Mouse (Mus musculus): ENCODE measurements around the gene Nr4a1. TPM values are rescaled to one million over a fixed set of nuclear protein-coding genes. Genes with fewer than 3 reads are reported as not detected.

The Nr4a1 gene
- polyA plus RNA-seq, 1 experiment from 2014 or later = 5.1 TPM

- 6% methylated on average over 28 of the region's 28 CpGs for WGBS
- no peaks in the 10 kb centered on the region for H3K9me3 ChIP-seq (ENCODE audit: control insufficient read depth, low read length)
- H3K4me1 ChIP-seq (replicated peaks; ENCODE audit: control insufficient read depth, insufficient read depth, low read length) = 0 out of 2 replicates have a peak, but pooled peaks cover 9% of the 10 kb centered on the region
- H3K36me3 ChIP-seq (replicated peaks; ENCODE audit: control insufficient read depth, insufficient read depth) = no peaks in the 10 kb centered on the region
- H3K27ac ChIP-seq = no peak overlapping the region
- H3K4me2 ChIP-seq (replicated peaks) = peak overlapping the region; percentile 54
- no peaks in the 10 kb centered on the region; the same call in 1 of the 2 replicates for H3K27me3 ChIP-seq (ENCODE audit: control insufficient read depth, insufficient read depth, low read length)
- H3K4me3 ChIP-seq (replicated peaks; ENCODE audit: low read length) = peak overlapping the region; percentile 23; the same call in 1 of the 2 replicates
- H3K9ac ChIP-seq = peak overlapping the region; percentile 41; the same call in 1 of the 2 replicates
- DNase-seq (ENCODE audit: low spot score) (peak; percentile 64), ATAC-seq (ENCODE audit: low FRiP score) (peak; percentile 38; the same call in 1 of the 2 replicates)
Observed at GRCm38 (mm10) chr15:101238885-101239511, 15.1 kb upstream of the Nr4a1 start.

GRCm38 (mm10) chr15:101239821-101240220 lies 14.2 kb upstream of the Nr4a1 start:
- ATAC-seq (ENCODE audit: low FRiP score) (no peak), DNase-seq (ENCODE audit: low spot score) (no peak)
- WGBS = 61% methylated on average over 8 of the region's 8 CpGs
- H3K9me3 ChIP-seq (ENCODE audit: control insufficient read depth, low read length) = no peaks in the 10 kb centered on the region
- no peak overlapping the region for H3K27ac ChIP-seq
- H3K9ac ChIP-seq = no peak overlapping the region
- H3K36me3 ChIP-seq (replicated peaks; ENCODE audit: control insufficient read depth, insufficient read depth) = no peaks in the 10 kb centered on the region
- no peak overlapping the region for H3K4me2 ChIP-seq (replicated peaks)
- H3K27me3 ChIP-seq (ENCODE audit: control insufficient read depth, insufficient read depth, low read length) = no peaks in the 10 kb centered on the region; the same call in 1 of the 2 replicates
- no peak overlapping the region for H3K4me3 ChIP-seq (replicated peaks; ENCODE audit: low read length)
- 0 out of 2 replicates have a peak, but pooled peaks cover 9% of the 10 kb centered on the region for H3K4me1 ChIP-seq (replicated peaks; ENCODE audit: control insufficient read depth, insufficient read depth, low read length)

- DNase-seq (ENCODE audit: low spot score) (peak; percentile 89), ATAC-seq (ENCODE audit: low FRiP score) (peak; percentile 57; the same call in 1 of the 2 replicates)
- Histone ChIP-seq H3K4me1 (replicated peaks; ENCODE audit: control insufficient read depth, insufficient read depth, low read length) (0 out of 2 replicates have a peak, but pooled peaks cover under 1% of the 10 kb centered on the region), H3K36me3 (replicated peaks; ENCODE audit: control insufficient read depth, insufficient read depth) (no peaks in the 10 kb centered on the region), H3K27ac (no peak overlapping the region), H3K4me3 (replicated peaks; ENCODE audit: low read length) (no peak overlapping the region), H3K9me3 (ENCODE audit: control insufficient read depth, low read length) (no peaks in the 10 kb centered on the region), H3K9ac (no peak overlapping the region; the same call in 1 of the 2 replicates), H3K4me2 (replicated peaks) (peak overlapping the region; percentile 29), H3K27me3 (ENCODE audit: control insufficient read depth, insufficient read depth, low read length) (no peaks in the 10 kb centered on the region)
- 13% methylated on average over 10 of the region's 10 CpGs for WGBS
Observed at GRCm38 (mm10) chr15:101240799-101241204, 13.3 kb upstream of the Nr4a1 start.

- 72% methylated on average over 9 of the region's 9 CpGs for WGBS
- H3K36me3 ChIP-seq (replicated peaks; ENCODE audit: control insufficient read depth, insufficient read depth) = no peaks in the 10 kb centered on the region
- H3K4me1 ChIP-seq (replicated peaks; ENCODE audit: control insufficient read depth, insufficient read depth, low read length) = no peaks in the 10 kb centered on the region
- no peak overlapping the region for H3K27ac ChIP-seq
- H3K4me2 ChIP-seq (replicated peaks) = peak overlapping the region; percentile 29; the same call in 1 of the 2 replicates
- H3K9me3 ChIP-seq (ENCODE audit: control insufficient read depth, low read length) = no peaks in the 10 kb centered on the region
- ATAC-seq (ENCODE audit: low FRiP score) (no peak), DNase-seq (ENCODE audit: low spot score) (no peak)
- H3K4me3 ChIP-seq (replicated peaks; ENCODE audit: low read length) = no peak overlapping the region
- no peaks in the 10 kb centered on the region for H3K27me3 ChIP-seq (ENCODE audit: control insufficient read depth, insufficient read depth, low read length)
- H3K9ac ChIP-seq = no peak overlapping the region; the same call in 1 of the 2 replicates
Observed at GRCm38 (mm10) chr15:101241236-101241635, 12.8 kb upstream of the Nr4a1 start.

- Histone ChIP-seq H3K9ac (no peak overlapping the region), H3K4me2 (replicated peaks) (no peak overlapping the region), H3K4me1 (replicated peaks; ENCODE audit: control insufficient read depth, insufficient read depth, low read length) (peaks cover 3% of the 10 kb centered on the region), H3K36me3 (replicated peaks; ENCODE audit: control insufficient read depth, insufficient read depth) (no peaks in the 10 kb centered on the region), H3K27me3 (ENCODE audit: control insufficient read depth, insufficient read depth, low read length) (no peaks in the 10 kb centered on the region), H3K9me3 (ENCODE audit: control insufficient read depth, low read length) (no peaks in the 10 kb centered on the region), H3K27ac (no peak overlapping the region), H3K4me3 (replicated peaks; ENCODE audit: low read length) (no peak overlapping the region)
- 75% methylated on average over 9 of the region's 9 CpGs for WGBS
- DNase-seq (ENCODE audit: low spot score) = no peak
- ATAC-seq (ENCODE audit: low FRiP score) = no peak
Observed at GRCm38 (mm10) chr15:101241853-101242252, 12.2 kb upstream of the Nr4a1 start.

- Histone ChIP-seq H3K4me3 (replicated peaks; ENCODE audit: low read length) (no peak overlapping the region), H3K4me1 (replicated peaks; ENCODE audit: control insufficient read depth, insufficient read depth, low read length) (peaks cover 7% of the 10 kb centered on the region), H3K36me3 (replicated peaks; ENCODE audit: control insufficient read depth, insufficient read depth) (no peaks in the 10 kb centered on the region), H3K9ac (no peak overlapping the region), H3K9me3 (ENCODE audit: control insufficient read depth, low read length) (no peaks in the 10 kb centered on the region), H3K27ac (no peak overlapping the region), H3K27me3 (ENCODE audit: control insufficient read depth, insufficient read depth, low read length) (no peaks in the 10 kb centered on the region), H3K4me2 (replicated peaks) (no peak overlapping the region)
- WGBS = 20% methylated on average over 8 of the region's 8 CpGs
- DNase-seq (ENCODE audit: low spot score) (no peak), ATAC-seq (ENCODE audit: low FRiP score) (no peak)
Observed at GRCm38 (mm10) chr15:101242645-101243044, 11.4 kb upstream of the Nr4a1 start.

- WGBS = 64% methylated on average over 3 of the region's 3 CpGs
Observed at GRCm38 (mm10) chr15:101244012-101244411, 10.1 kb upstream of the Nr4a1 start.

GRCm38 (mm10) chr15:101246231-101247154 lies 7.6 kb upstream of the Nr4a1 start:
- ATAC-seq (ENCODE audit: low FRiP score) (peak; percentile 98), DNase-seq (ENCODE audit: low spot score) (peak; percentile 97)
- H3K27ac ChIP-seq = peak overlapping the region; percentile 87
- H3K36me3 ChIP-seq (replicated peaks; ENCODE audit: control insufficient read depth, insufficient read depth) = no peaks in the 10 kb centered on the region
- 2% methylated on average over 56 of the region's 56 CpGs for WGBS
- peak overlapping the region; percentile 74 for H3K9ac ChIP-seq
- no peaks in the 10 kb centered on the region for H3K27me3 ChIP-seq (ENCODE audit: control insufficient read depth, insufficient read depth, low read length)
- H3K4me2 ChIP-seq (replicated peaks) = peak overlapping the region; percentile 63
- peak overlapping the region; percentile 54 for H3K4me3 ChIP-seq (replicated peaks; ENCODE audit: low read length)
- H3K9me3 ChIP-seq (ENCODE audit: control insufficient read depth, low read length) = no peaks in the 10 kb centered on the region
- H3K4me1 ChIP-seq (replicated peaks; ENCODE audit: control insufficient read depth, insufficient read depth, low read length) = peaks cover 7% of the 10 kb centered on the region

More at GRCm38 (mm10) chr15:101244012-101244411, 10.1 kb upstream of the Nr4a1 start:
- ATAC-seq (ENCODE audit: low FRiP score) (no peak), DNase-seq (ENCODE audit: low spot score) (no peak)
- H3K27ac ChIP-seq = no peak overlapping the region
- H3K27me3 ChIP-seq (ENCODE audit: control insufficient read depth, insufficient read depth, low read length) = no peaks in the 10 kb centered on the region
- H3K36me3 ChIP-seq (replicated peaks; ENCODE audit: control insufficient read depth, insufficient read depth) = no peaks in the 10 kb centered on the region
- H3K4me2 ChIP-seq (replicated peaks) = no peak overlapping the region
- H3K9ac ChIP-seq = no peak overlapping the region
- no peaks in the 10 kb centered on the region for H3K9me3 ChIP-seq (ENCODE audit: control insufficient read depth, low read length)
- H3K4me1 ChIP-seq (replicated peaks; ENCODE audit: control insufficient read depth, insufficient read depth, low read length) = peaks cover 7% of the 10 kb centered on the region
- no peak overlapping the region for H3K4me3 ChIP-seq (replicated peaks; ENCODE audit: low read length)

- peaks cover 7% of the 10 kb centered on the region for H3K4me1 ChIP-seq (replicated peaks; ENCODE audit: control insufficient read depth, insufficient read depth, low read length)
- H3K4me3 ChIP-seq (replicated peaks; ENCODE audit: low read length) = peak overlapping the region; percentile 54
- no peak overlapping the region; the same call in 1 of the 2 replicates for H3K27ac ChIP-seq
- H3K4me2 ChIP-seq (replicated peaks) = peak overlapping the region; percentile 63
- WGBS = 87% methylated on average over 1 of the region's 1 CpGs
- H3K36me3 ChIP-seq (replicated peaks; ENCODE audit: control insufficient read depth, insufficient read depth) = no peaks in the 10 kb centered on the region
- H3K27me3 ChIP-seq (ENCODE audit: control insufficient read depth, insufficient read depth, low read length) = no peaks in the 10 kb centered on the region
- ATAC-seq (ENCODE audit: low FRiP score) = no peak
- no peak for DNase-seq (ENCODE audit: low spot score)
- no peaks in the 10 kb centered on the region for H3K9me3 ChIP-seq (ENCODE audit: control insufficient read depth, low read length)
- peak overlapping the region; percentile 74; the same call in 1 of the 2 replicates for H3K9ac ChIP-seq
Observed at GRCm38 (mm10) chr15:101247155-101247498, 6.9 kb upstream of the Nr4a1 start.
